Mouse (Mus musculus) left cerebral cortex, postnatal 25 days (tissue): ENCODE results near the gene Ak7. TPM values are rescaled to one million over a fixed set of nuclear protein-coding genes. Genes with fewer than 3 reads are reported as not detected.

Experiments used
- DNase-seq, 2 experiments: peaks; one replicate each; pipeline ENCODE4 v3.0.0; 2022; ENCODE audit warnings: low spot score in 2 of 2, mixed read lengths in 1 of 2
- intact Hi-C: fragments of 180-260 bp; cut with DNase I; formaldehyde crosslinking; loops from one replicate; pipeline ENCODE4 v1.15.1; 2025
- total RNA-seq, 2 experiments: library from RNA; stranded (reverse); gene quantifications; 2 replicates each; pipeline ENCODE4 v1.2.3; 2021

The Ak7 gene
- total RNA-seq = under 1 TPM; 0.23 to 0.60 TPM

- intact Hi-C loops = no loop called here
- DNase-seq = no peak
Measured at GRCm38 (mm10) chr12:105705799-105706487, at the start of gene Ak7. Gene Ak7 (plus strand): TSS chr12:105705976.

DNA sequence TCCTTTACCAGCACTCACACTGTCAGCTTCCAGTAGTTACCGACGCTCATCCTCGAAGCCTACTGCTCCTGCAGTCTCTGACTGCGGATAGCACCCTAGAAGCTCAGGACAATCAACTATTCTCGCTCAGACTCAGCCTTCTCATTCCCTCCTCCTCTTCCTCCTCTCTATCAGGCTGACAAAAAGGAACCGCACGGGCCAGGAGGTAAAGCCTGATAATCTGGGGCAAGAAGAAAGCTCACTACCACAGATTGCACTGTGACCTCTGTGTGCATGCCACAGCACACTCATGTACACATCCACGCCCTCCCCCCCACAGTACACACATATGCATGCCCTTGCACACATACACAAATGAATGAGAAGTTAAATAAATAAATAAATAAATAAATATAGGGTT lies 29.5 kb upstream of the Ak7 start:
- DNase-seq = no peak
- intact Hi-C loops = no loop called here

- intact Hi-C loops = no loop called here
- no peak for DNase-seq
Measured at GRCm38 (mm10) chr12:105678211-105678610, 27.6 kb upstream of the Ak7 start.

- no peak for DNase-seq
Measured at GRCm38 (mm10) chr12:105678762-105679161, 27.0 kb upstream of the Ak7 start.

GRCm38 (mm10) chr12:105683933-105684901 lies 21.6 kb upstream of the Ak7 start, which contains the start of gene Gskip:
Gene Gskip (plus strand): TSS chr12:105684829.
- intact Hi-C loops = no loop called here
- DNase-seq = peak; percentile 24 to 31

More at GRCm38 (mm10) chr12:105678762-105679161, 27.0 kb upstream of the Ak7 start:
- intact Hi-C loops = no loop called here

DNA sequence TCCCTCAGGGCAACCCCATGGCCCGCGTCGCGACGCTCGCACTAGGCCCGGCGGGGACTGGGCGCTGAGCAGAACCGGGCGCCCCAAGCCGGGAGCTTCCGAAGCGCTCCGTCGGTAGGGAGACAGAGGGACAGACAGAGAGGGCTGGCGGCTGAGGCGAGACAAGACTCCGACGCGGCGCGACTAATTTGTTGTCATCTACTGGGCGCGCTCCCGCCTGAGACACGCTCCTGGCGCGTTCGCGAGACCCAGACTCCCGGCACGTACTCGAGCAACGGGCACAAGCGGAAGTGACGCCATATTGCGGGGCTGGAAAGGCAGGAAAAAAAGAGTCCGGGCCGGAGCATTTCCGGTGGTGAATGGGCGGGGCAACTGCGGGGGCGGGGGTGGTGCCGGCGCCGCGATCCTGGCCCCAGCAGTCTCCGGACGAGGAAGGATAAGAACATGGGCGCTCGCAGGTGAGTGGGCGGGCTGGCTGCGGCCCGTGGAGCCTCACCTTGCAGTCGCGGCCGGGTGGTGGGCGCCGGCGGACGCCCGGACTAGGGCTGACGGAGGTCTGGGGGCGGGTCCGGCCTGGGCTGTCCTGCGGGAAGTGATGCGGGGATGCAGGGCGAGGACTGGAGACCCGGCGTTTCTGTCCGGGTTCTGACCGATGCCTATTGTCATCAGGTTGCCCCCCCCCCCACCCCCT lies 20.6 kb upstream of the Ak7 start, which contains the start of gene Atg2b:
TSS of gene Atg2b (minus strand) at position 211 of the 691 bp plus-strand sequence.
- intact Hi-C loops = loop anchor here (5.0 kb wide), 1 partner anchor 97 kb away; the partner anchor contains the start of gene Papola
- peak; percentile 97 to 98 for DNase-seq

GRCm38 (mm10) chr12:105686791-105687190 lies 19.0 kb upstream of the Ak7 start:
- intact Hi-C loops = loop anchor here (5.0 kb wide), 1 partner anchor 96 kb away; the partner anchor contains the start of gene Papola

GRCm38 (mm10) chr12:105687416-105687815 lies 18.4 kb upstream of the Ak7 start:
- no peak for DNase-seq
- intact Hi-C loops = loop anchor here (5.0 kb wide), 1 partner anchor 95 kb away; the partner anchor contains the start of gene Papola

More at GRCm38 (mm10) chr12:105686791-105687190, 19.0 kb upstream of the Ak7 start:
- no peak for DNase-seq

GRCm38 (mm10) chr12:105688546-105688945 lies 17.2 kb upstream of the Ak7 start:
- intact Hi-C loops = loop anchor here (5.0 kb wide), 1 partner anchor 94 kb away; the partner anchor contains the start of gene Papola
- DNase-seq = no peak

DNA sequence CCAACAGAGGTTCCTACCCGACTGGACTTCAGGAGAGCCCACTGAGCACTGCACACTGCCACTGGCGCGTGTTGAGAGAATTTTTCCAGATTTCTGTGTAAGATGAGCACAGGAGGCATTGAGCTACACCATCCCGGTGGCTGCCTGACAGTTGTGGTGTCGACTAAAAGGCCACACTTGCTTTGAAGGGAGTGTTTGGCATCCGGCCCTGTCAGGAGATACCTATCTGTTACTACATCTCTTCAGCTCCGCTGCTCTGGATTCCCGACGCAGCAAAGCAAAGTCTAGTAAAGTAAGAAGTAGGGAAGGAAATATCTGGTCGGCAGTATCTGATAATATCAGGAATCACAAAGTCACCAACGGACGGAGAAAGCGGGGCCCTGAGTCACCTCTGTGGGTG lies 16.3 kb upstream of the Ak7 start:
- DNase-seq = no peak
- intact Hi-C loops = loop anchor here (5.0 kb wide), 1 partner anchor 93 kb away; the partner anchor contains the start of gene Papola

DNA sequence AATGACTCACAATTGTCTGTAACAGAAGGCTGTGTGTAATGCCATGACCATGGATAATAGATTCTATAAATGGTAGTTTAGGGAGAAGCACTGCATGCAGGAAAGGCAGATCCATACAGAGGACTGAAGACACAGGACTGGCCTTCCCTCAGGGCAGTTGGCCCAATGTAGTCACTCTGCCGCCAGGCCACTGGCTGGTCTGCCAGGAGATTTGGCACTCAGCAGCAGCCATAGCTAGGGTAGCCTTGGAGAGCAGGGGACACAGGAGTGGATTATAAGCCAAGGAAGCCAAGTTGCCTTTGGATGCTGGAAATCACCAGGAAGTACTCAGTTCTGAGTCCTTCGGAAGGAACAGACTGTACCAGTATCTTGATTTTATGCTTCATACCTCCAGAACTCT lies 11.8 kb upstream of the Ak7 start:
- intact Hi-C loops = no loop called here
- no peak for DNase-seq

GRCm38 (mm10) chr12:105695848-105696247 lies 9.9 kb upstream of the Ak7 start:
- DNase-seq = no peak
- intact Hi-C loops = no loop called here

DNA sequence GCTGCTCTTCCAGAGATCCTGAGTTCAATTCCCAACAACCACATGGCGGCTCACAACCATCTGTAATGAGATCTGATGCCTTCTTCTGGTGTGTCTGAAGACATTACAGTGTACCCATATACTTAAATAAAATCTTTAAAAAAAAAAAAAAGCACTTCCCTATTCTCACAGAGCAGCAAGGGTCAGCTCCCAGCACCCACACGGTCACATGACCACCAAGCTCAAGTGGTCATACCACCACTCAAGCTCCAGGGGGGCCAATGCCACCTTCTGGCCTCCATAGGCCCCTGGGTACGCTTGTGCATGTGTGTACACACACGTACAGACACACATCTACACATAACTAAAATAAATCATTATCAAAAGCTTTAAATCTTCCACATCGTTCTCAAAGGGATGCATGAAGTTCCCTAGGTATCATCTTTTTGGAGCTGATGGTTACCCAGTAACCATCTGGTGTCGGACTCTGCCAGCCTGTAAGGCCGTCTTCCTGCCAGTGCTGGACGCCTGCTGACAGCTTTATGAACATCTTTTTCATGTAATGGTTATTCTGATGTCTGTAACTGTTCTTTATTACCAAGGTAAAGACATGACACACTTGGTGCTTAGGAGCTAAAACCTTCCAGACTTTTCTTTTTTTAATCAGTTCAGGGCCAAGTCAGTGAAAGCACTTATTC lies 8.5 kb upstream of the Ak7 start:
- intact Hi-C loops = no loop called here
- DNase-seq = no peak

- DNase-seq = no peak
- intact Hi-C loops = no loop called here
Measured at GRCm38 (mm10) chr12:105700433-105700832, 5.3 kb upstream of the Ak7 start.

GRCm38 (mm10) chr12:105718616-105719015 lies 12.8 kb downstream of the Ak7 start:
- DNase-seq = peak; percentile 56 to 70
- intact Hi-C loops = no loop called here

DNA sequence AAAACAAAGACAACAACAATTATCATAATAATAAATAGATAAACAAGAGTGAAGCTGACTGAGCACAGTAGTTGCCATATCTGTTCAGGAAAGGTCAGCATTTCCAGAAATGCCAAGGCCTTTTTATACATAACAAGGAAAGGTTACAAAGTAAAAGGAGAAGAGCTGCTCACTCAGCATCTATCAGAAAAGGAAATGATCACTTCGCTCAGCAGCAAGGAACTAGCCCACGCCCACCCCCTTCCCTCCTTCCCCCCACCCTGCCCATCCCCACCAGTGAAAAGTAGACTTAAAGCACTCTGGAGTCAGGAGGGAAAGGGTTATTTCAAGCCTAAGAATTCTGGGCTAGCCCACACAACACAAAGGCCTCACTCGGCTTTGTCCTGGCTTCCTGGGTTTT lies 14.4 kb downstream of the Ak7 start:
- no peak for DNase-seq
- intact Hi-C loops = loop anchor here (5.0 kb wide), 1 partner anchor 223 kb away; no protein-coding TSS in a partner anchor

DNA sequence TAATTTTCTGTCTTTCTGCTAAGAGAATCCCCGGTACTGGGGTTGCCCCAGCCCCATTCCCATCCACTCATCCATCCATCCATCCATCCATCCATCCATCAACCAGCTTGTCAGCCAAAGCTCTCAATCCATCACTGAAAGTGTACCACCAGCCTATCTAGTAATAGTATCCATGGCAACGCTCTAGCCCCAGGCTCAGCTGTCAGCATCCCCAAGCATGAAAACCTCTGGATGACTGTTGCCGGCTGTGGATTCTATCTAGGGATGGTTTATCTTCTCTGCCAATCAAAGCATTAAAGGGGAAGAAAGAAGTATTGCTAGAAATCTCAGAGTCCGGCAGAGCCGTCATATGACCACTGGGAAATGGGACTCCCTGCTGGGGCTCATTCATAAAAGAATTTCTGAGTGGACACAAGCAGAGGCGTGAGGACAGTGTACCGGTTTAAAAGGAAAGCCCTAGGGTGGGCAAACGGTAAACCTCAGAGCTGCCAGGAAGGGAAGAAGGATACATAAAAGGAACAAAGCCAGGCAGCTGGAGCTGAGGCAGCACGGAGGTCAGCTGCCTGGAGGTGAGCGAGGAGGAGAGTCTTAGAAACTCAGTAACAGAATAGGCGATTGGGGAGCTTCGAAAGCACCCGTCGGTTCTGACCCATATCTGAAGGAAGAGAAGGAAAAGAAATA lies 15.8 kb downstream of the Ak7 start:
- intact Hi-C loops = loop anchor here (5.0 kb wide), 1 partner anchor 224 kb away; no protein-coding TSS in a partner anchor
- DNase-seq = no peak

DNA sequence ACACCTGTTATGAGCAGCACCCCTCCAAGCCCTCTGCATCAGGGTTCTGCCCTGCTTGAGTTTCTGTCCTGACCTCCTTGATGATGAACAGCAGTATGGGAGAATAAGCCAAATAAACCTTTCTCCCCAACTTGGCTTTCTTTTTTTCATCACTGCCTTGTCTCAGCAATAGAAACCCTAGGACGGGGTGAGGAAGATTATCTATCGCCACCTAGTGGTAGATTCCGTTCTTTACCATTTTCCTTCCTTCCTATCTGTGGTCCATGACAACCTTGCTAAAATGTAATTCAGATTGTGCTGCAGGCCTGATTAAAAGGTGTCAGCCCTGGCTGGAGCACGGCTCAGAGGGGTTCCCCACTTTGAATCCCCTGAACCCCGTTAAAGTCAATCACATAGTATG lies 16.9 kb downstream of the Ak7 start:
- DNase-seq = peak; percentile 36 to 57
- intact Hi-C loops = loop anchor here (5.0 kb wide), 1 partner anchor 225 kb away; no protein-coding TSS in a partner anchor
